Mouse (Mus musculus): ENCODE results near the gene Nthl1.

GRCm38 (mm10) chr17:24596471-24597183, 35.9 kb upstream of the Nthl1 start:
- no peak for TF ChIP-seq CTCF (IDR thresholded peaks at IDR 0.05; ENCODE audit: low read depth, low read length)
- no peak for TF ChIP-seq POLR2A (IDR thresholded peaks at IDR 0.05; ENCODE audit: extremely low read depth, insufficient read depth, low read length)
